Mouse (Mus musculus): Measurements from ENCODE around the gene Itpk1.

GRCm38 (mm10) chr12:102565086-102565485 lies 139.6 kb downstream of the Itpk1 start:
- TF ChIP-seq CTCF (IDR thresholded peaks at IDR 0.05; ENCODE audit: borderline replicate concordance, control insufficient read depth, extremely low read depth, insufficient read depth, low read length, poor library complexity) = no peak
- no peak for TF ChIP-seq POLR2A (IDR thresholded peaks at IDR 0.05; ENCODE audit: control insufficient read depth, extremely low read depth, insufficient read depth, low read length, poor library complexity)
